Mouse (Mus musculus): Measurements from ENCODE around the gene Tmc3. TPM values are rescaled to one million over a fixed set of nuclear protein-coding genes. Genes with fewer than 3 reads are reported as not detected.

Tmc3 gene
- polyA plus RNA-seq, 1 experiment from 2014 or later: 1.5 TPM

GRCm38 (mm10) chr7:83604180-83604944 lies 19.6 kb downstream of the Tmc3 start:
- H3K27ac ChIP-seq: peak overlapping the region; percentile 39; the same call in 1 of the 2 replicates
- H3K27me3 ChIP-seq: no peaks in the 10 kb centered on the region
- H3K4me2 ChIP-seq (replicated peaks): no peak overlapping the region
- ATAC-seq (ENCODE audit: low FRiP score, low read depth): no peak
- H3K4me1 ChIP-seq: peaks cover 14% of the 10 kb centered on the region
- no peaks in the 10 kb centered on the region for H3K9me3 ChIP-seq
- no peaks in the 10 kb centered on the region for H3K36me3 ChIP-seq
- no peak overlapping the region for H3K4me3 ChIP-seq
- no peak overlapping the region for H3K9ac ChIP-seq
- WGBS: 78% methylated on average over 7 of the region's 7 CpGs

- H3K4me1 ChIP-seq: peaks cover 14% of the 10 kb centered on the region
- H3K4me3 ChIP-seq: no peak overlapping the region
- H3K4me2 ChIP-seq (replicated peaks): no peak overlapping the region
- no peaks in the 10 kb centered on the region for H3K9me3 ChIP-seq
- ATAC-seq (ENCODE audit: low FRiP score, low read depth): no peak
- 98% methylated on average over 2 of the region's 2 CpGs for WGBS
- no peak overlapping the region for H3K9ac ChIP-seq
- no peaks in the 10 kb centered on the region for H3K36me3 ChIP-seq
- no peaks in the 10 kb centered on the region for H3K27me3 ChIP-seq
- H3K27ac ChIP-seq: no peak overlapping the region
These were observed 22.1 kb downstream of the Tmc3 start for GRCm38 (mm10) chr7:83606796-83607195.

GRCm38 (mm10) chr7:83609891-83610290 lies 25.2 kb downstream of the Tmc3 start:
- WGBS: 92% methylated on average over 4 of the region's 4 CpGs

GRCm38 (mm10) chr7:83611886-83612285 lies 27.2 kb downstream of the Tmc3 start:
- H3K4me3 ChIP-seq: no peak overlapping the region
- no peak overlapping the region for H3K27ac ChIP-seq
- H3K9ac ChIP-seq: no peak overlapping the region
- H3K4me1 ChIP-seq: no peaks in the 10 kb centered on the region
- no peak overlapping the region for H3K4me2 ChIP-seq (replicated peaks)
- no peaks in the 10 kb centered on the region for H3K9me3 ChIP-seq
- 90% methylated on average over 1 of the region's 1 CpGs for WGBS
- no peak for ATAC-seq (ENCODE audit: low FRiP score, low read depth)
- no peaks in the 10 kb centered on the region for H3K36me3 ChIP-seq
- no peaks in the 10 kb centered on the region for H3K27me3 ChIP-seq

More at GRCm38 (mm10) chr7:83609891-83610290, 25.2 kb downstream of the Tmc3 start:
- ATAC-seq (ENCODE audit: low FRiP score, low read depth): no peak
- H3K4me3 ChIP-seq: no peak overlapping the region
- H3K36me3 ChIP-seq: no peaks in the 10 kb centered on the region
- H3K4me2 ChIP-seq (replicated peaks): no peak overlapping the region
- no peak overlapping the region for H3K27ac ChIP-seq
- peaks cover 6% of the 10 kb centered on the region for H3K4me1 ChIP-seq
- H3K27me3 ChIP-seq: no peaks in the 10 kb centered on the region
- H3K9ac ChIP-seq: no peak overlapping the region
- H3K9me3 ChIP-seq: no peaks in the 10 kb centered on the region

- Histone ChIP-seq H3K27ac (no peak overlapping the region), H3K9ac (no peak overlapping the region), H3K4me1 (peaks cover 9% of the 10 kb centered on the region; the same call in 1 of the 2 replicates), H3K4me3 (no peak overlapping the region), H3K9me3 (no peaks in the 10 kb centered on the region), H3K27me3 (no peaks in the 10 kb centered on the region), H3K4me2 (replicated peaks) (no peak overlapping the region), H3K36me3 (no peaks in the 10 kb centered on the region)
- WGBS: 87% methylated on average over 3 of the region's 3 CpGs
- ATAC-seq (ENCODE audit: low FRiP score, low read depth): no peak
These were observed 30.5 kb downstream of the Tmc3 start for GRCm38 (mm10) chr7:83615272-83615671.

DNA sequence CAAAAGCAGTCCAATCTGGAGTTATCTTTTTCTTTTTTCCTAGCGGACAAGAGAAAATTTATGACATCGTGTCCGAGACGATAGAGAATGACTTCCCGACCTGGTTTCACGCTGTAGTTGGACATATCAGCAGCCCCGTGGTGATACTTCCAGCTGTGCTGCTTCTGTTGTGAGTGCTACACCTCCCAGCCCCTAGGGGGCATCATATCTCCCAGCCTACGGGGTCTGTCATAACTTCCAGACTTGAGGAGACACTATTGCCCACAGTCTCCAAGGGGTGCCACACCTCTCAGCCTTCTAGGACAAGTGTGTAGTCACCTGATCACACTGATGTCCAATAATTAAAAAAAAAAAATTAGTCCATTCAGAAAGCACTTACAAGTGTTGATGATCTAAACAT lies 31.1 kb downstream of the Tmc3 start:
- no peaks in the 10 kb centered on the region for H3K27me3 ChIP-seq
- ATAC-seq (ENCODE audit: low FRiP score, low read depth): no peak
- H3K36me3 ChIP-seq: no peaks in the 10 kb centered on the region
- H3K9me3 ChIP-seq: no peaks in the 10 kb centered on the region
- no peak overlapping the region for H3K4me3 ChIP-seq
- H3K9ac ChIP-seq: no peak overlapping the region
- no peak overlapping the region for H3K4me2 ChIP-seq (replicated peaks)
- 88% methylated on average over 8 of the region's 8 CpGs for WGBS
- no peak overlapping the region for H3K27ac ChIP-seq
- peaks cover 9% of the 10 kb centered on the region; the same call in 1 of the 2 replicates for H3K4me1 ChIP-seq

DNA sequence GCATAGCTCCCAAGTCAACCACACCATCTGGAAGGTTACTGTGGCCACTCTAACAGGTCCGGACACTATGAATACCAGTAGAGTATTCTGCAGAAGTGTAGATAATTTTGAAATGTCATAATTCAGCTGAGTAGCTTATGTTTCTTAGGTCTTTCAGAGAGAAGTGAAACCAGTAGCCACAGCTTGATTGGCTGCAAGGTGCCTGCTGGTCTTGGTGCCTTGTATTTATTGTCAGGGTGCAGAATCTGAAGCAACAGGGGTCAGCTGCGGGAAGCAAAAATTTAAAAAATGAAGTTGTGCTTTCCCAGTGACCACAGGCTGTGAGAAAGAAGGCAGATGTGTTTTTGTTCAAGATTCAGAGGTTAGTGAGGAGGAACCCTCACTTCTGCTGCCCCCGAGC lies 31.5 kb downstream of the Tmc3 start:
- Histone ChIP-seq H3K9ac (no peak overlapping the region), H3K4me3 (no peak overlapping the region), H3K4me2 (replicated peaks) (no peak overlapping the region), H3K36me3 (no peaks in the 10 kb centered on the region), H3K27me3 (no peaks in the 10 kb centered on the region), H3K9me3 (no peaks in the 10 kb centered on the region), H3K4me1 (peaks cover 9% of the 10 kb centered on the region; the same call in 1 of the 2 replicates), H3K27ac (no peak overlapping the region)
- WGBS: 91% methylated on average over 3 of the region's 3 CpGs
- no peak for ATAC-seq (ENCODE audit: low FRiP score, low read depth)

DNA sequence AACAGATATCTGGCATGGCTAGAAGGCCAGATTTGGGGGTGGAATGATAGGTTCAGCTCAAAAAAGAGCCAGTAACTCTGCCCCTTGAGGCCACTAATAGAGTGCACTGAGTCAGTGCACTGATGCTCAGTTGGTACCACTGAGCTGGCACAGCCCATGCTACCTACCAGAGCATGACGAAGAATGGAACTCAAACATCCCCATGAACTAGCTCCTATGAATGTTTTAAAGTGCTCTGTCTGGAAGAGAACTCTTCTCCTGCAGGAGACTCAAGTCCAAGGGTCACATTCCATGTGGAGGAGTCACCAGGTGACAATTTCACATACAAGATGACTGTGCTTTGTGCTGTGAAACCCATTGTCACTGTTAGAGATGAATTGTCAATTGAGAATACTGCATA lies 34.0 kb downstream of the Tmc3 start:
- no peaks in the 10 kb centered on the region for H3K27me3 ChIP-seq
- no peak overlapping the region for H3K4me2 ChIP-seq (replicated peaks)
- no peak for ATAC-seq (ENCODE audit: low FRiP score, low read depth)
- 92% methylated on average over 1 of the region's 1 CpGs for WGBS
- H3K27ac ChIP-seq: no peak overlapping the region
- peaks cover 9% of the 10 kb centered on the region; the same call in 1 of the 2 replicates for H3K4me1 ChIP-seq
- H3K4me3 ChIP-seq: no peak overlapping the region
- no peaks in the 10 kb centered on the region for H3K9me3 ChIP-seq
- H3K36me3 ChIP-seq: no peaks in the 10 kb centered on the region
- H3K9ac ChIP-seq: no peak overlapping the region

GRCm38 (mm10) chr7:83622582-83622981 lies 37.9 kb downstream of the Tmc3 start:
- Histone ChIP-seq H3K4me3 (no peak overlapping the region), H3K9ac (no peak overlapping the region), H3K4me1 (peaks cover 11% of the 10 kb centered on the region), H3K9me3 (no peaks in the 10 kb centered on the region), H3K27me3 (no peaks in the 10 kb centered on the region), H3K4me2 (replicated peaks) (no peak overlapping the region), H3K27ac (no peak overlapping the region), H3K36me3 (no peaks in the 10 kb centered on the region)
- ATAC-seq (ENCODE audit: low FRiP score, low read depth): no peak
- 88% methylated on average over 6 of the region's 6 CpGs for WGBS

GRCm38 (mm10) chr7:83624065-83624464 lies 39.3 kb downstream of the Tmc3 start:
- Histone ChIP-seq H3K4me3 (no peak overlapping the region), H3K36me3 (no peaks in the 10 kb centered on the region), H3K9me3 (no peaks in the 10 kb centered on the region), H3K4me1 (peaks cover 8% of the 10 kb centered on the region), H3K27ac (no peak overlapping the region), H3K4me2 (replicated peaks) (no peak overlapping the region), H3K9ac (no peak overlapping the region), H3K27me3 (no peaks in the 10 kb centered on the region)
- no peak for ATAC-seq (ENCODE audit: low FRiP score, low read depth)
- 80% methylated on average over 1 of the region's 1 CpGs for WGBS

- H3K9ac ChIP-seq: no peak overlapping the region
- no peaks in the 10 kb centered on the region for H3K36me3 ChIP-seq
- no peak for ATAC-seq (ENCODE audit: low FRiP score, low read depth)
- H3K27me3 ChIP-seq: no peaks in the 10 kb centered on the region
- 62% methylated on average over 8 of the region's 8 CpGs for WGBS
- H3K9me3 ChIP-seq: no peaks in the 10 kb centered on the region
- no peak overlapping the region for H3K4me3 ChIP-seq
- H3K4me1 ChIP-seq: peaks cover 16% of the 10 kb centered on the region
- H3K4me2 ChIP-seq (replicated peaks): no peak overlapping the region
- H3K27ac ChIP-seq: no peak overlapping the region
These were observed 42.0 kb downstream of the Tmc3 start for GRCm38 (mm10) chr7:83626557-83627257.

DNA sequence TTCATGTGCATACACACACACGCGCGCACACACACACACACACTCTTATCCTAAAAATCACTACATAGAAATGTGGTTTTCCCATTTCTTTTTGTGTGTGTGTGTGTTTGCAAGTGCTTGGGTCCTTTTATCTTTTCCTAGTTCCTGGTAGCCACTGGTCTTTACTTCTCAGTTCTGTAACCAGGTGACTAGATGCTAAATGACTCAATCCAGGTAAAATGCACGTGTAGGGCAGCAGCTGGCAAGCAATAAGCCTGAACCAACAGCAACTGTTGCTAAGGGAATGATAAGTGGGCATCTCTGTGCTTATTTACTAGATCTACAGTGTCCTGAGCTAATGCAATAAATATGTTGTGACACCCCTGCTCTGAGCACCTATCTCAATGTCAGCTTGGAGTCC lies 42.6 kb downstream of the Tmc3 start:
- no peaks in the 10 kb centered on the region for H3K36me3 ChIP-seq
- H3K9me3 ChIP-seq: no peaks in the 10 kb centered on the region
- H3K27me3 ChIP-seq: no peaks in the 10 kb centered on the region
- no peak for ATAC-seq (ENCODE audit: low FRiP score, low read depth)
- no peak overlapping the region for H3K4me3 ChIP-seq
- no peak overlapping the region for H3K9ac ChIP-seq
- peaks cover 16% of the 10 kb centered on the region for H3K4me1 ChIP-seq
- WGBS: 84% methylated on average over 4 of the region's 4 CpGs
- H3K27ac ChIP-seq: no peak overlapping the region
- H3K4me2 ChIP-seq (replicated peaks): no peak overlapping the region

All from limb, embryonic 13.5 days (tissue).